Mouse (Mus musculus) induced T-regulatory cell, adult 2 months (primary cell): ENCODE results near the gene Ikbke.

Experiments used
- DNase-seq: peaks from one replicate; pipeline ENCODE4 v3.0.0-alpha.2; 2012; ENCODE audit warnings: low read depth

Gene Ikbke

GRCm38 (mm10) chr1:131239576-131240193 is 39.7 kb downstream of the Ikbke start:
- DNase-seq, result no peak

GRCm38 (mm10) chr1:131238931-131239381 is 40.5 kb downstream of the Ikbke start:
- no peak for DNase-seq

GRCm38 (mm10) chr1:131236077-131236476 is 43.3 kb downstream of the Ikbke start:
- no peak for DNase-seq

- DNase-seq, result no peak
Observed at GRCm38 (mm10) chr1:131233527-131233926, 45.9 kb downstream of the Ikbke start.

- DNase-seq, result no peak
Observed at GRCm38 (mm10) chr1:131228659-131229058, 50.7 kb downstream of the Ikbke start.

GRCm38 (mm10) chr1:131228225-131228624 is 51.2 kb downstream of the Ikbke start:
- no peak for DNase-seq

GRCm38 (mm10) chr1:131224848-131225471 is 54.4 kb downstream of the Ikbke start:
- no peak for DNase-seq

- no peak for DNase-seq
Observed at GRCm38 (mm10) chr1:131223345-131223744, 56.1 kb downstream of the Ikbke start.

GRCm38 (mm10) chr1:131221822-131222590 is 57.4 kb downstream of the Ikbke start:
- no peak for DNase-seq

GRCm38 (mm10) chr1:131218933-131219332 is 60.5 kb downstream of the Ikbke start:
- DNase-seq, result no peak

- no peak for DNase-seq
Observed at GRCm38 (mm10) chr1:131213361-131213760, 66.0 kb downstream of the Ikbke start.

GRCm38 (mm10) chr1:131212956-131213355 is 66.5 kb downstream of the Ikbke start:
- DNase-seq, result no peak

- no peak for DNase-seq
Observed at GRCm38 (mm10) chr1:131211655-131212054, 67.8 kb downstream of the Ikbke start.

GRCm38 (mm10) chr1:131209971-131210426 is 69.4 kb downstream of the Ikbke start:
- no peak for DNase-seq

GRCm38 (mm10) chr1:131208800-131209199 is 70.6 kb downstream of the Ikbke start:
- no peak for DNase-seq

GRCm38 (mm10) chr1:131208081-131208480 is 71.3 kb downstream of the Ikbke start:
- DNase-seq, result no peak

- DNase-seq, result peak; percentile 86
Observed at GRCm38 (mm10) chr1:131207531-131207930, 71.9 kb downstream of the Ikbke start.

GRCm38 (mm10) chr1:131206342-131206741 is 73.1 kb downstream of the Ikbke start:
- DNase-seq, result peak; percentile 30

- peak; percentile 92 for DNase-seq
Observed at GRCm38 (mm10) chr1:131204461-131204860, 74.9 kb downstream of the Ikbke start.
